Mouse (Mus musculus) olfactory bulb, adult 2 months (tissue): ENCODE data around the gene Tcp11l2.

ENCODE experiments used
- CTCF ChIP-seq: fragments of 200-500 bp; IDR thresholded peaks from 2 replicates; pipeline ENCODE4 v1.5.1; 2012; ENCODE audit warnings: low read depth, mild to moderate bottlenecking, low read length, moderate library complexity; ENCODE audit not compliant: insufficient read depth
- POLR2A ChIP-seq: fragments of 200-500 bp; IDR thresholded peaks from 2 replicates; pipeline ENCODE4 v1.6.1; 2012; ENCODE audit warnings: mild to moderate bottlenecking, low read depth, low read length, moderate library complexity; ENCODE audit not compliant: insufficient read depth

DNA sequence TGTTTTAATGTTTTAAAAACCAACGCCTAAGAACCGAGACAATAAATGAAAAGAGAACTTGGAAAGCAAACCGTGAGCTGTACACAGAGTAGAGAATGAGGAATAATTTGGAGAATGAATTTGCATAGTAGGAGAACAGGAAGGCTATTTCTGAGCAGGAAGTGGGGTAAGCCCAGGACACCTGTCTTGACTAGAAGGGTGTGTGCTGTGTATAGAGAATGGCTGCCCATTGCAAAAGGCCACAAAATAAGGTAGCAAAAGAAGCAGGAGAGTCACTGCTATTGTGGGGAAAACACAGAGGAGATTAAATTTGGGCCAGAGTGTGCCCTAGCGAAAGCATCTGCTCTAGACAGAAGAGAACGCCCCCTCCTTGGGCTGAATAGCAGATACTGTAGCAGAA is 41.0 kb upstream of the Tcp11l2 start:
- TF ChIP-seq POLR2A, result no peak
- no peak for TF ChIP-seq CTCF
